Mouse (Mus musculus) CD8-positive naive resting alpha-beta T cell, adult 2 months (primary cell): ENCODE measurements at regions not wholly inside any gene's neighbourhood (a gene's known extent, or its start where the extent isn't known, plus 50 kb on each side); places are given as distances from the start of the nearest gene placed in this dataset.

Source experiments
- DNase-seq, 2 experiments: peaks; one replicate each; pipeline ENCODE4 v3.0.0; 2022; ENCODE audit warnings: low read depth in 2 of 2, low spot score in 2 of 2

DNA sequence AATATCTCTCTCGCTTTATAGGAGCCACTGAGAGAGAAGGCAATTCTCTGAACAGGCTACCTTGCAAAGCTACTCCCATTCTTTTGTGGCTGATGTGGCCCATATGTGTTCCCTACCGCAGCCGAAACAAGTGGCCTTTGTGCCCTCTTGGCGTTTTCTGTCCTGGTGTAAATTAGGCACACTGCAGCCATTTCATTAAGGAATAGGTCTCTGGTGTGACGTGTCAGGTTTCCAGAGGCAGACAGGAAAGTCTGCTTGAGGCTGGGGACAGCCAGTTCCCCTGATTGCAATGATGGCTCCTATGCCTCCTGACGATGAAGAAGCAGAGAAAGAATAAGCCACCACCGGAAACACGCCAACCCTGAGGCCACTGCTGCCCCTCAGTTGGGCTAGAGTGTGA, 59.3 kb upstream of the Bcor start:
- DNase-seq: no peak

DNA sequence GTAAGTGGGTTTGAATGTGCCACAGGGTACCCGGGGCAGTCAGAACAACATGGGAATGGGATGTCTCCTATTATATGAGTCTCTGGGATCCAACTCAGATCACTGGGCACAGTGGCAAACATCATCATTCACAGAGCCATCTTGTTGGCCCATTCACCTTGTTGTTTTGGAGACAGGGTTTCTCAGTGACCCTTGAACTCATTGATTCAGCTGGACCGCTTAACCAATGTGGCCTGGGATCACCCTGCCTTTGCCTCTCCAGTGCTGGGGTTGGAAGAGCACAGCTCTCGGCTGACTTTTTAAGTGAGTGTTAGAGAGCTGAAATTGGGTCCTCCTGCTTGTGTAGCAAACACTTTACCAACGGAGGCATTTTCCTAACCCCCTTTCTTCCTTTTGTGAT, 64.2 kb upstream of the Bcor start:
- no peak for DNase-seq

DNA sequence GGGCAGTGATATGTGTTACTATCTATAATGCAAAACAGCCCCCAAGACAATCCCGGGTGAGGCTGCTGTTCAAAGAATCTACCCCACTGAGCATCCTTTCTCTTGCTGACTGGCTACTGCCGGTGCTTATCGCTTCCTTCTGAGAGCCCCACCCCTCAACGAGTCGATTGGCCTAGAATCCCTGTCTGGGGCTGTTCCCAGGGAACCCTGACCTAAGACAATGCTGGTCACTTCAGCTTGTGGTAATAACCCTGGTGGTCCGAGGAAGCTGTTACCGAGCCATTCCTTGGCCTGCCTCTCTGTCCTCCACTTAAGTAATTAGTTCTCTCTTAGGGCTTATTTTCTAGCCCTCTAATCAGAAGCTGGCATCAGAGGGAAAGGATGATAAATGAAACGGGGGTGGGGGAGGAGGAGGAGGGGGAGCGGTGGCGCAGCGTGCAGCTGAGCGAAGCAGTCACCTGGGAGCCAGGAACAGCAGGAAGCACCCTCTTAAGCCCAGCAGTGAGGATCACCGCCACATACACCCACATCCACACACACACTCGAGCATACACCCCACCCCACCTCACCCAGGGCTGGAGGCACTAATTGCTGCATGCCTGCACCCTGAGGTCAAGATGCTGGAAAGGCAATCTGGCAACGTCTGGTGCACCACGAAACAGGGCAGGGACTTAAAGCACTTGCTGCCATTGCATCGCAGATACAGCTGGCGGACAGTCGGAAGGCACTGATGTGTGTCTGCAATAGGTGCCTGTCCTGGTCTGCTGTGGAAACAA, 65.1 kb upstream of the Bcor start:
- no peak for DNase-seq

DNA sequence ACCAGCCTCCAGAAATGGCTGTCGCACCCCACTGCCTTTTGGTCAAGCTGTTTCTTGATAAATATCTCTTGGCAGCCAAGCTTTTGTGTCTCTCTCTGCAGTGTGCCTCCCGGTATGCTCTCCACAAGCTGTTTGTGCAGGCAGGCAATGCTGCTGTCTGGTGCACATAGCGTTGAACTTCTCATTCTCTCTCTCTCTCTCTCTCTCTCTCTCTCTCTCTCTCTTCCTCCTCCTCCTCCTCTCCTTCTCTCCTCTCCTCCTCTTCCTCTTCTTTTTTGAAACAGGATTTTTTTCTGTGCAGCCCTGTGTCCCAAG, 65.7 kb upstream of the Bcor start:
- no peak for DNase-seq

DNA sequence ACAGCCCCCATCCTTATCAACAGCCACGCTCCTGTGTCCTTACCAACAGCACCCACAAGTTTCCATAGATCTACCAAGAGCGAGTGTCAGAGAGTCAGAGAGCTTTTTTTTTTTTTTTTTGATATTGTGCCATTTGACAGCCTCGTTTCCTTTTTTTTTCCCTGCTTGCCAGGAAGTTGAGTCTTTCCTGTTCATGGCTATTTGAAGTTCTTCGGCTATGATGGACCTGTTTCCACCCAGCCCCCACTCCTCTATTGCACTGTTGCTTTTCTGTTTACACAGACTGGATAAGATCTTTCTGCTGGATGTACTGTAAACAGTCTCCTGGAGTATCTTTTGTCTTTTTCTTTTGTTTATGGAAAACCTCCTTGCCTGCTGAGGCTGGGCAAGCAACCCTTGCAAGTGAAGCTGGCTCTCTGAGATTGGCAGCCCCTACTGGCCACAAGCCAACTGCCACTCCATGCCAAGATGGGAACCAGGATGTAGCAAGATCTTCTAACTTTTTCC, 80.4 kb upstream of the Bcor start:
- DNase-seq: no peak

DNA sequence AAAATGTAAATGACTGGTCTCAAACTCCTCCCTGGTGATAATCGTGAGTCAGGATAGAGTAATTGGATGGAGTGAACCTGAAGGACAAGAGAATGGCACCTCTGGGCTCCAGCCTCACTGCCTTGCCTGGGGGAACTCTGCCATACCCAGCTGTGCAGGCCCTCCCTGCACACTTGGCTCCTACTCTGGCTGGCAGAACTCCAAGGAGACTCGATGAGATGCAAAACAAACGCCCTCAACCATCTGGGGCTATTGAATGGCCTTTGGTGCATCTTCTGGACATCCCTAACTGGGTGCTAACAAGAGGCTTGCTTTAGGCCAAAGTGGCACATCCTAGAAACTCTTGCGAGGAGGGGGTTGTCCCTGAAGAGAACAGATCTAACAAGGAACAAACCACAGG, 81.6 kb upstream of the Bcor start:
- DNase-seq: no peak

DNA sequence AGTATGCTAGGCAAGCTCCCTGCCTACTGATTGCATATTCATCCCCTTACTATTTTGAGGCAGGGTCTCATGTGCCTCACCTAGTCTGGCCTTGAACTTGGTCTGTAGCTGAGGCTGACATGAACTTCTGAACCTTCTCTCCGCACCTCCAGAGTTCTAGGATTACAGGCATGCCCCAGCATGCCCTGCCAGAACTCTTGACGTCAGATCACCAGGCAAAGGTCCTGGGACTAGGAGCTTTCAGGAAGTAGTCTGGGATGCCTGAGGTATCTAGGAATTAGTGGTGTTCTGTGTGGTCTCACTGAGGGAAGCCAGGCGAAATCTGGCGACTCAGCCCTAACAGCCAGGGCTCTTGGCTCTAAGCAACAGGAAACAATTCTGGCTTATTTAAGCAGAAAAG, 88.9 kb upstream of the Bcor start:
- DNase-seq: no peak

DNA sequence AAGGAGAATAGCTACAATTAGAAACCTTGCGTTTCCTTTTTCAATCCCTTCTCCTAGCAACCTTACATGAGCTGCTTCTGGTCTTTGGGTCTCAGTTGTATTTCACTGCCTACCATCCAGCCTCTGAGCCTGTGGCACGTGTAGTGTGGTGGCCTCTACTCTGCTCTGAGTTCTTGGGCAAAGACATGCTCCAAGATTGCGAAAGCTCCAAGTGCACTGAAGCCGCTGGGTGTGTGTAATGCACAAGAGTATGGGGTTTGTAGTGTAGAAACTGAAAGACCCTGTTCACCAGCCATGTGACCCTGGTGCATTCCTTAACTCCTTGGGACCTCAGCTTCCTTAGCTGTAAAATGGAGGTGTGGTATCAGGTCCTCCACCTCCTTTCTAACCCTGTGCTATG, 89.8 kb upstream of the Bcor start:
- no peak for DNase-seq

DNA sequence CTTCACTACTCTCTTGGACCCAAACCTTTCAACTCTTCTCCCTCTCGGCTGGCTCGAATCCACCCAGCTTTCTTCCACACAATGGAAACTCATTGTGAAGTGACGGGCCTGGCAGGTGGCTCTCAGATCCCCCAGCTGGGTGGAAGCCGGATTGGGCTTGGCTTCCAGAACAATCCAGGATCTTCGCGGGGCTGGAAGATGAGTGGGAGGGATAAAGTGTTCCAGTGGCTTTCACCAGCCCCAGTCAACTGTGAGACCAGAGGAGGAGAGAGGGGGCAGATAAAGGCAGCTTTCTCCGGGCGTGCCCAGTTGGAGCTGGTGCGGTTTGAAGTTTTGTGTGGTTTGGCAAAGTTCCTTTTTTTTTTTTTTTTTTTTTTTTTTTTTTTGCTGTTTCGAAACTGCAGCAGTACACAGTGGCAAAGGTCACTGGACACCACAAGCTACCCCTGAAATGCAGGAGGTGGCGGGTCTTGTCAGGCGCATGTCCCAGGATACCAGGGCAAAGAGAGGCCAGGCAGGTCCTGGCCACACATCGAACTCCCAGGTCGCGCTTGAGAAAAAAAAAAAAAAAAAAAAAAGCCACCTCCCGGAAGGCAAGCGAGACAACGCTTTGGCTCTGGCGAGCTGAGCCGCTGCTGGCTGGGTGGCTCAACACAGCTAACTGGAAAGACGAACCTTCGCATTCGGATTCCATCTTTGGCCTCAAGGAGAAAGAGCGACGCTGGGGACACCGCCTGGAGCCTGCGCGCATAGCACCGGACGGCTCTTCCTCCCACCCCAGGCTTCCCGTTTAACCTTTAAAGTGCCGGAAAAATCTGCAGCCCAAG, 91.9 kb upstream of the Bcor start:
- DNase-seq: peak; percentile 10 to 47

DNA sequence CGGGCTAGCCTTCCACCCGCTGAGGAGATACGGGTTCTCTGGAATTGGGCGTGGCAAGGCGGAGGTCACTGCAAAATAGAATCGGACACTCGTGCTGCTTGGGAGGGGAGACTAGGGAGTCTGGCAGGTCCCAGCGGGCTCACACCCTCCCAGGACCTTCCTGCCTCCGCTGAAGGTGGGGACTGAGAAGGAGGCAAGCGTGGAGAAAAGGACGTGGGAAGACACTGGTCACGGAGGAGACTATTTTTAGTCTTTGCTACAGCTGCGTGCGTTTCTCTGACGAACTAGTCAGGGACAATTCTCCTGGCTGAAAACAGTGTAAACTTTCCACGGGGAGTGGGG, 92.5 kb upstream of the Bcor start:
- no peak for DNase-seq

DNA sequence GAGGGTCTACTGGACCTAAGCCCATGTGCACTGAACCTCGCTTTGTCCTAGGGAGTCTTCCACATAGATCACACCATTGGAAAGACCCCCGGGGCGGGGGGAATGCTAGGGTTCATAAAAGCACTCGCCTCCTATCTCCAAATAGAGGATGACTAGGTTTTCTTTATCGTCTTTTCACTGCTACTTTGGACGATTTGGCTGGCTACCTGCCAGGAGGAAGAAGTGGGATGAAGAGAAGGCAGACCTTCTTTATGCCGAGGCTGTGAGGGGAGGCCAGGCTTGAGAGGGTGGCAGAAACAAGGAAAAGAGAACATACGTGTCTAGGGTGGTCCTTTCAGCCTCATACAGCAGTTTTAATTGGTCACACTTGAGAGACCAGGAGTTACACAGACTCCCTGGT, 96.6 kb upstream of the Bcor start:
- no peak for DNase-seq

DNA sequence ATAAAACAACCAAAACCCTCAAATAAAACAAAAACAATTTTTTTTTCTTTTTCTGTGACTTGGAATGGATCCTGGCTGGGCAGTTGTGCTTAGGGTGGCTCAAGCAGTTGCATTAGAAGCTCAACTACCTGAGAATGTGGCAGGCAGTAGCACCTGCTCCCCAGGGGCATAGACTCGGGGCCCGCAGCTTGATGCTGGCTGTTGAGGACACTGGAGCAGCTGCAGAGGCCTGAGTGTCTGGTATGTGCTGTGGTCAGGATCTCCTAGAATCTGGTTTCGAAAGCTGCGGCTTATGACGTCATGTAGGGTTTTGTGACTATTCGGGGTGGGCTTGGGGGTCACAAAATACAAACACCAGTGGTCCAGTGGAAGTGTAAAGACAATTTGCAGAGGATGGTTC, 103.7 kb upstream of the Bcor start:
- DNase-seq: no peak

DNA sequence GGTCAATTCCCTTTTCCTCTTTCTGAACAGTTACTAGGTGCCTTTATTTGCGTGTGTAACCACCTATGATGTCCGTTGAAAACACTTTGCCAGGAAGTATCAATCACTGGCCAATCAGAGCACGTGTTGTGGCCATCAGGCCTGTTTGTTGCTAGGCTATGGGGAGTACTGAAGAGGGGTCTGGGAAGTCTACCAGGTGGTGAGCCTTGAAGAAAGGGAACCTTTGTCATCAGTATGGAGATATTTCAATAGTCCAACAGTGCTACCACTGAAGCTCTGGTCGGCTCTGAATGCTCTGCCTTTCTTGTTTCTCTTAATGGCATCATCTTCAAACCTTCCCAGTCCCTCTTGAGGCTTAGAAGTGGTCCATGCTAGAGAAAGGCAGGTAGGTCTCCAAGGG, 124.6 kb upstream of the Bcor start:
- DNase-seq: no peak

DNA sequence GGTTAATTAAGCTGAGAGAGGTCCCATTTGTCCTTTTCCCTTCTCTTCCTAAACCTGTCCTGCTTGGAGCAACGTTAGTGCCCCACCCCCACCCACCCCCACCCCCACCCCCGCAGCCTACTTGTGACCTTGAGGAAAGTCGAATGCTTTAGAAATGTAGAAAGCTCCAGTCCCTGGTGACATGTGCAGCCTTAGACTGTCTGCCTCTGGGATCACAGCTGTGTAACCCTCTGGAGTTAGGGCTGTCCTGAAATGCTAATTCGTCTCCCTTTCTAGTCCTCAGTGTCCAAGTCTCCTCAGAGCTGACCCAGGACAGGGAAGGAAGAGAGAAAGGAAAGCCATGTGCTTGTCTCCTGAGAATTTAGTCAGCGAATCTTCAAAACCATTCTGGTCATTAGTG, 125.0 kb upstream of the Bcor start:
- no peak for DNase-seq

DNA sequence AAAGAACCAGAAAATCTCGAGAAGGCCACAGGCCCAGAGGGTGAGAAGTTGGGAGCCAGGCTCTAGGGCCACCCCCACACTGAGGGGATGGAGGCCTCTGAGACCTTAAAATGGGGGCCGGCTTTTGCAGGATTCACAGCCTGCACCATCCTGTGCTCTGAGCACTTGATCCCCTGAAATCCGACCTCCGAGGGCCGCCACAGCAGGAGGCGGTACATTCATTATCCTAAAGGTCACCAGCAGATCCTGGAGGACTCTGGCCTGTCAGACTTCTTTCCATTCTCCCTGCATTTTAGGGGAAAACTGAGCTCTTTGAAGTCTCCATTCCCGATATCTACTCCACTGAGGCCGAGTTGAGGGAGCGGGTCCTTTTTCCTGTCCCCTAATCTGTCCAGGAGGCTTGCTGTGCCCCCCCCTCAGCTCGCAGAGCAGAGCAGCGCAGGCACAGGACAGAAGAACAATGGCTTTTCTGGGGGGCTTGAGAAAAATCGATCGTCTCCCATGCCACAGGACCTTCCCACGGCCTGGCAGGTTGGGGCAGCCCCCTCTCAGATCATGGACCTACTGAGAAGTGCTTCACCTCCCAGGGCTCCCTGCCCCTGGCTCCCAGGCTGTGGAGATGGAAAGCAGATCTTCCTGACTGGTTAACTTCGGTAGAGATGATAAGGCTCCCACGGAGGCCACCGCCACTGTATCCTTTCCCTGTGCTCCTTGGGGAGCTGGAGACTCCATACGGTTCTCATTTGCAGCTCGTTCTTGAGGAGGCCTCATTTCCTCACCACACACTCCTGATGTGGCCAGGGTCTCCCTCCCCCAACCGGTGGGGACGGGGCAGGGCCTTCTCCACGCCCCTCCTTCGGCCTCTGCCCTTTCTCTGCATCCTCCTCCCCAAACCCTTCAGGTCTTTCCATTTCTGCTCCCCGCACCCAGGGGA, 126.1 kb upstream of the Bcor start:
- no peak for DNase-seq

DNA sequence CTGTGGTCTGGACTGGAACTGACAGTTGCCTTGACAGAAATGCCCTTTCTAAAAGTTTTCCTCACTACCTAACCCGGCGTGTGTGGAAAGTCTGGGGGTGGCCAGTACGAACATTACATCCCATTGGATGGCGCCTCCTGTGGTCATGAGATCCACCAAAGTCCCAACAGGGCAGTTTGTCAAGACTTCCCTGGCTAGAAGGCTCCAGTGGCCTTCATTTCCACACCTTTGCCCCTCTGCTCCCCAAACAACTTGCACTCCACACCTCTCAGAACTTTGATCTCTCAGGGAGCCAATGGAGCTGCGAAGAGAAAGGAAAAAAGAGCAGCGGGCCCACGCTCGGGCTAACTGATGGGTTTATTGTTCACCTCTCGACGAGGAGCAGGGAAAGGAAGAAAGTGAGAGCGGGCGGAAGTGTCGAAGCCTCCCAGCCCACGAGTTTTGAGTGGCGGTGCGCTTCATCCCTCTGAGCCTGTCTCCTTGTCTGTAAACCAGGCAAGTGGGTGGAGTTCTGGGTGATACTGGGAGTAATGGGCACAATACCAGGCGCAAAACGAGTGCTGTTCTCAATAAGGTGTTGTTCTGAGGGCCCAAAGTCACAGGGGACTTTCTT, 126.9 kb upstream of the Bcor start:
- DNase-seq: no peak

DNA sequence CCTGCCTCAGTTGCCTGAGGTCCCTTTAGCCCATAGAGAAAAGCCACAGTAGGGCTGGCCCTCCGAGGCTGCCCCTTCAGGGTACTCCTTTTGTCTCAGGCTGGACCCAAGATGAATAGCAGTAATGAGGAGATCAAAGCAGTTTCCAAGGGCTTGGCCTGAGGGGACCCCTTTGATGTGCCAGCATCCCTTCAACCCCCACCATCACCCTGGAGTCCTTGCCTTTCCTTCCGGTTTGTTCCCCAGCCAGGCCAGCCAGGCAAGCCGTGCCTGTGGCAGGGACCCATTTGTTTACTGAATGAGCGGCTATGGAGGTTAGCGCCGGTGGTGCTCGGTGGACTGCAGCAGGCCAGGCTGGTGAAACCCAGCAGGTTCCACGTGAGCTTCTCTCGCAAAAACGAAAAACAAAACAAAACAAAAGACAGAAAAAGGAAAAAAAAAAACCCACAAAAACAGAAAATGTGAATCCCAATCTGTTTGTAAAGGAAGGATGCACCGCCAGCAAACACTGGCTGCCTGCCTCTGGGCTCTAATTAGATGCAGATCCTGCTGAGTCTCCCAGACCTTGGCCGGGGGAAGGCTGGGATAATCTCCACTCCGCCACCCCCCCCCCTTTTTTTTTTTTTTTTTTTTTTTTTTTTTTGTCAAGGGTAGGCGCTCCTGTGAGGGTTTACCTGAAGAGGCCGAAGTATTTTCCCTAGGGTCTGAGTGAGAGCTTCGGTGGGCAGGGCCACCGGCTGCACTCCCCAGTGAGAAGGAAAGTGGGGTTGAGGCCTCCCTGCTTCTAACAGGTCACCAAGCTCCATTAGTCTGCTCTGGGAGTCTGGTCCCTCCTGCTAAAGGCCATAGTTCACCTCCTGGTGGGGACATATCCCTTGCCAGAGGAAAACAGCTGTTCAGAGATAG, 127.8 kb upstream of the Bcor start:
- no peak for DNase-seq

DNA sequence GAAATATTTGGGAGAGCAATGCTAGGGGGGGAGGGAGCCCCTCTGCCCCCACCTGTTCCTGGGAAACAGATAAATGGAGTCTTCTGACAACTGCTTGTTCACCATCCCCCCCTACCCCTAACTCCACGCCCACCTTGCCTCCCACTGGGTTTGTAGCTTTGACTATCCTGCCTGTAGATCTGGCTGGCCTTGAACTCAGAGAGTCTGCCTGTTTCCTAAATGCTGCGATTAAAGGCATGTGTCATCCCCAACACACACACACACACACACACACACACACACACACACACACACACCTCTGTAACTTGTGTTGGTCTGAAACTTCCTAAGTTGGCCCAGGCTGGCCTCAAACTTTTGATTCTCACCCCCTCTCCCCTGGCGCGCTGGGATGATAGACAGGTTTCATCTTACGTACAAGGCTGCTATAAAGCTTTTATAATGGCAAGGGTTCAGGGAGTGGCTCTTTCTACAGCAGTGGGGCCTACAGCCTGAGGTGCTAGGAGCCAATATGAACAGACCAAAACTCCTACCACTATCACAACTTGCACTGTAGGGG, 128.5 kb upstream of the Bcor start:
- no peak for DNase-seq

DNA sequence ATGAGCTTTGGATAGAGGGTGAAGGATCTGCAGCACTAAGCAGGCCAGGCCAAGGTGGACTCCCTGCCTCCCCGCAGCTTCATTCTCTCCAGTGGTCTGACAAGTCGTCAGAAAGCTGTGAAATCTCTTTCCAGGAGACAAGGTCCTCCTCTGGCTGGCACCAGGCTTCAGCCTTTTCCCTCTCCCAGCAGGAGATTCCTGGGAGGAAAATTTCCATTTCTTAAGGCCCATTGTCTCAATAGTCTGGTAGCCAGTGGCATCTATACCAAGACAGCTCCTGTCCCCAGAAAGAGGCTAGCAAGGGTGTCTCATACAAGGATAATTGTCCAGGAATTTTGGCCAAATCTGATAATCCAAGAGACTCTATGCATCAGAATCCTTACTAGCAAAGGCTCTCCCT, 133.0 kb upstream of the Bcor start:
- no peak for DNase-seq

DNA sequence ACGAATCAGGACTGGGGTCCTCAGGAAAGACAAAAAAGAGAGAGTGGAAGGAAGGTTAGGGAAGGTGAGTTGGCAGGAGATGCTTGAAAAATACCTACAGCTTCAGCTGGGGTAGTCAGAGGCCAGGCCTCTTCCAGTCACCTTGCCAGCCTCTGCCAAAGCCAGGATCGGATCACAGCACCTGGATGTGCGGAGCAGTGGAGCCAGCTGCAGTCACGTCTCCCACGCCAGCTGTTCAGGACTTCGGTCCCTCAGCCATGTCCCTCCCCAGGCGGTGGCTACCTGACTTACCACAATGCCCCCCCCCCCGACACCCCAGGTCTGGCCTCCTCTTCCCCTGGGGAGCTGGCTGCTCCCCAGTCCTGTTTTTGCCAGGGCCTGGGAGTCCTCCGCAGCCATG, 134.3 kb upstream of the Bcor start:
- no peak for DNase-seq
